Mouse (Mus musculus) layer of hippocampus, adult 9-10 months (tissue): ENCODE data around the gene Ptges2.

ENCODE experiments used
- DNase-seq: peaks from one replicate; pipeline ENCODE4 v3.0.0; 2022; ENCODE audit warnings: low spot score

Ptges2 gene

DNA sequence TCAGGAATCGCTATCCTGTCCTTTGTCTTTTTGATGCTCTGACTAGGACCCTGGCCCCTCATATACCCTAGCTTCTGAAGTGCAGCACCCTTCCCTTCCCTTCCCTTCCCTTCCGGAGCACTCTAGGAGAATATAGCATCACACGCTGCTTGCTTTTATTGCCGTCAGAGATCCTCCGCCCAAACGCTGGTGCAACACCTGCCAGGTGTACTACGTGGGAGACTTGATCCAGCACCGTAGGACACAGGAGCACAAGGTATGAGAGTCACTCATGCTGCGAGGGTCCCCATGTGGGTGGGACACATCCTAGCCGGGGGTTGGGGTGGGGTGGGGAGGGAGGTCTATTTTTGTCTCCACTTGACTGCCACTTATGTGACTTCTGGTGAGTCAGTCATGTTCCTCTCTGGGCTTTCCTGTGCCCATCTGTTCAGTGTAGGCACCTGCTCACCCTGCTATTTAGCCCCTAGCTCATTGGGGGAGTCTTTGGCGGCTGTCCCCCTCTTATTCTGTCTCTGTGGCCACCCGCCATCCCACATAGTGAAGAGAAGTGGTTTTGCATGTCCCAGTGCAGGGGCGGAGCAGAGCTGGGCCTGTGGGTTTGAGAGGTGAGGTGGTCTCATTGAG lies 20.3 kb upstream of the Ptges2 start:
- no peak for DNase-seq

DNA sequence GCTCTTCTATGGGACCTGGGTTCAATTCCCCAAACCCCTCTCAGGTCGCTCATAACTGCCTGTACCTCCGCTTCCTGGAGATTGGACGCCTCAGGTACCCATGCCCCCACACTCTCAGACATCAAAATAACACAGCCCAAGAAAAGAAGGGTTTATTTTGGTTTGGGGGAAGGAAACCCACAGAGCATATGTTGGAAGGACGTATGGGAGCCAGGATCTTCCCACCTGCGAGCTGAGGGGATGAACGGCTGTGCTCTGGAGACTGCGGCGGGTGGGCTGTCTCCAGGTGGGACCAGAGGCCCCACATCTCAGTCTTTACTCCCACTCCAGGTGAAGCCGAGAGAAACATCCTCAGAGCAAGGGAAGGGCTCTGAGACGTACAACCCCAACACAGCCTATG lies 18.7 kb upstream of the Ptges2 start:
- no peak for DNase-seq

DNA sequence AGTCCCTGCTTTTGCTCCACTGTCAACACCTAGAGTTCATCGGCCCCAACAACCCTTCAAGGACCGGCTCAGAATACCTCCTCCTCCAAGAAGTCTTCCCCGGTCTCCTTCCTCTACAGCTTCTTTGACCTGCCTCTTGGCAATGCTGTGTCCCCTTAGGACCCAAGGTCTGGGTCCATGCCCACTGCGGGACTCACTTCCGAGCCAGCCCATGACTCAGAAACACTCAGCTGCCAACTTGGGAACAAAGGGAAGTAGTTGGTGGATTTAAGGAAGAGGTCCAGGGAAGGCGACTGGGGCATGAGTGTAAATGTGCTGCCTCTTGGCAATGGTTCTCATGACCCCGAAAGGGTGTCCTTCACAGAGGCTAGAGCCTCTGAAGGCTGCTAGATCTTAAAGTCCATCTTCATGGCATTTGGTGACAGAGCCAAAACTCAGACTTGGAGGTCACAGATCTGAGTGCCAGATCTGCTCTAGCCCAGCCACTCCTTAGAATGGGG lies 15.6 kb upstream of the Ptges2 start:
- no peak for DNase-seq

DNA sequence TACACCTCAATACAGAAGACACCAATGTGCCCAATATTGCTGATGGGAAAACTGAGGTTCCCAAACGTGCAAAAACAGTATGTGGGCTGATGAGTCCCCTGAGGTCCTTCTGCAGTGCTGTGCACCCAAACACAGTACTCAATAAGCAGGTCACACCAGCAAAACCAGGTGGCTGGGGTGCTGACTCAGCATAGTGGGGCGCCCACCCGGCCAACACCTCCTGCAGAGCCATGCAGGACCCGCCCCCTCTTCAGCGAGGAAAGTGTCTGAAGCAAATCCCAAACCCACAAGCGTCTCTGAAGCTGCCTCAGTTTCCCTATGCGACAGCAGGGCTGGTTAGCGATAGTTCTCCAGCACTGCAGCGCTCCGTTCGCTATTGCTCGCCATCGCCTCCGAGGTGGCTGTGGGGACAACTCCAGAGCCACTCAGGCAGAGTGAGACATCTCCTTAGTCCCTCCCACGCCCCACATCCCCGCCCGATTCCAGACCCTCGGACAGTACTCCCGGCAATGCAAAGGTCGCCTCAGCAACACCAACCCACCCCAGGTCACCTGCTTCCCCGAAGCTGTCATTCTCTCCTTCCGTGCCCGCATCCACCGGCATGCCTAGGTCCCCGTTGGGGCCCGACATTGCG lies 14.4 kb upstream of the Ptges2 start:
- no peak for DNase-seq

DNA sequence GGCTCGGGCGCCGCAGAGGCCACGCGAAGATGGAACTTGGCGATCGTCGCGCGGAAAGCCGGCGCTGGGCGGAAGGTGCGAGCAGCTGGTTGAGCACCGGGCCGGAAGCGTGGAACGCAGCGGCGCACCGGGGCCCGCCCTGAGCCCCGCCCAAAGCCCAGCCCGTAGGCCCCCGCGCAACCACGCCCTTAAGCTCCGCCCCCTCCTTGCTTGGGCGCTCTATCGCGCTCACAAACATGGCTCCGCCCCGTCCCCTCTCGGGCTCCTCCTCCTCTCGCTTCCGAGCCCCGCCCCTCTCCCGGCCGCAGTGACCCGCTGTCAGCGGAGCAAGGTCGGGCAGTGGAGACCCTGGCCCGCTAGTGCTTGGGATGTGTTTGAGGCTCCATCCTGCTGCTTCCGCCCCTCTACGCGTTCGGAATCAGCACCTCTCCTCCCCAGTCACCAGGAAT lies 13.9 kb upstream of the Ptges2 start, which contains the start of gene 1110008P14Rik:
Gene 1110008P14Rik, minus strand, starts transcription at position 164 of the 449 bp plus-strand sequence.
- no peak for DNase-seq

DNA sequence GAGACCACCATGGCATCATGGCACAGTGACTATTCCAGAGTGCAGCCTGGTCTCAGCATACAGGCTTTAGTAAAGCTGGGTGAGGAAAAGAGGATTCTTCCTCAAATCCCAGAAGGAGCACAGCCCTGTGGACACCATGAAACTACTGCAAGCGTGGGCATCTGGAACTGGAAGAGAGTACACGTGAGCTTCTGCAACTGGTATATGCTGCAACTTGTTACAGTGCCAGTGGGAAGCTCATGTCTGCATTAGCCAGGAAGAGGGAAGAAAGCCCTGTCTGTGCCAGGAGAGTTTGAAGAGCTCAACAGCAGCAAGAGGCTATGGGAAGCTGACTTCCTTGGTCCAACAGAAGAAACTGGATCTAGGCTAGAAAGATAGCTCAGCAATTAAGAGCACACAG lies 13.0 kb upstream of the Ptges2 start:
- no peak for DNase-seq

DNA sequence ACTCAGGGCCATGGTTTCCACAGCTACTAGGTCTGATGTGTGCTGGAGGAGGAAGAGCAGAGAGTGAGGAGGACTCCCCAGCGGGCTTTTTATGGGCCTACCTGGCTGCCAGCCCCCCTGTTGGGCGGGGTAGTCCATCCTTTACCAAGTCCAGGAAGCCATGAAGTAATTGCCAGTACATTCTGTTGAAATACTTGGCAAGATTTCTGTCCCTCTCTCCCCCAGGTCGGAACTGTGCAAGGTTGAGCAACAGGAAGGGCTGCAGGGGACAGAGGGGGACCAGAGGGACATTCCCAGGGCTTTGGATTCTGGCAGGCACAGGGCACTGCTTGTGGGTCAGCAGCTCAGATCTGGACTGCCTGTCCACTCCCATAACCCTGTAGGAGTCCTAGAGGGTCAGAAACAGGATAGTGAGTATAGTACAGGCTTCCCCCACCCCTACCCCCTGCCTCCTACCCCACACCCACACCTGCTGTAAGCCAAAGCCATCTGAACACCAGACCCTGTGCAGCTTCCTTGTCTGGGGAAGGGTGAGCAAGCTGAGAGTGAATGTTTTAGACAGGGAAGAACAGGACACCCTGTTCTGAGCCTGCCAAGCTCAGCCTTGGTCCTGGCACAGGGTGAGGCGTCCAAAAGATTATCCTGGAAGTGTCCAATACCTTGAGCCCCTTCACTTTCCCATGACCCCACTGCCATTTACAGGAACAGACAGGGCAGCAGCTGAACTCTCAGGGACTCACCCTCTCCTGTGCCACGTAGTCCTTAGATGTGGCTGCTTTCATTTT lies 7.8 kb upstream of the Ptges2 start, which contains the start of gene Lcn2:
Gene Lcn2, minus strand, starts transcription at position 547 of the 785 bp plus-strand sequence.
- no peak for DNase-seq

DNA sequence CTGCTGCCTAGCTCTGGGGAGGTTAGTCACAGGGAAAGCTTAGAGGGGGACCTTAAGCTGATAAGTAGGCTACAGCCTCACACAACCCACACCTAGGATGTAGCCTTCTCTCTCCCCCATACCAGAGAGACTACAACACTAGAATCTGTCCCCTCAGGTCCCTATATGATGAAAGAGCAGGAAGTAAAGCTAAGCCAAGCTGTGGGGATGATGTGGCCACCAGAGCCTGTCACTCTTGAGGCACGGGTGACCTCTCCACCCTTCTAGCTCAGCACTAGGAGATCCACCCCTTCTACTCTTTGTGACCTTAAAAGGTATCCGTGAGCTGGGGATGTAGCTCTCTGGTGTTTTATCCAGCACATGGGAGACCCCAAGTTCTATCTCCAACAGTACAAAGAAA lies 6.5 kb upstream of the Ptges2 start:
- no peak for DNase-seq

DNA sequence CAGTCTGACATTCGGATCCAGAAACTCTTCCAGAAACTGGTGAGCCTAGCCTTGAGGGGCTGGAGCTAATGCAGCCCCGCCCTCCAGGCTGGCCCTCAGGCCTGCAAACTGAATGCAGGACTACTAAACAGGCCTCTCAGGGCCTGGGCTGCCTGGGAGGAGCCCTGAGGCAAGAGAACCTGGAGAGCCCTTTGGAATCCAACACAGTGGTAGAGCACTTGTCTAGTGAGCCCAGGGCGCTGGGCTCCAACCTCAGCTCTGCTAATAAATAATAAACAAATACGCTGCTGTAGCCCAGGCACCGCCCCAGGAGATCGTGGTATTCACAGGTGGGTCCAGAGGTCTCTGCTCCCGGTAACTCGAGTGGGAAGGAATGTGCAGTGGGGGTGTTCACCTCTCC lies 4.8 kb upstream of the Ptges2 start:
- no peak for DNase-seq

DNA sequence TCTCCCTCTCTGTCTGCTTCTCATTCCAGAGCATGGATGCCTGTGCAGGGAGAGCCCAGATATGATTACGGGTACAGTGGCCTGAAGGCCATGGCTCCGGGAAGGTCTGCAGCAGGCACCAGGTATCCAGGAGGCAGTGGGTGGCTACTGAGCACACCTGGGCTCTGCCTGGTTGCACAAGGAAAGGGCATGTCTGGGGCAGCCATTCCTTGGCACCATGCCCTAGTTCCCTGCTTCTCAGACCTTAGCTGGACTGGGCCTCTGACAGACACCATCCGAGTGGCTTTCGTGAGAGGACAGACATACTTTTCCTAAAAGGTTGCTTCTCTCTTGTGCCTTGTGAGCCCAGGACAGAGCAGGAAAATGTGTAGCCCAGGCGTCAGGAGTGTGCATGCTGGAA lies 3.6 kb upstream of the Ptges2 start:
- DNase-seq: no peak

DNA sequence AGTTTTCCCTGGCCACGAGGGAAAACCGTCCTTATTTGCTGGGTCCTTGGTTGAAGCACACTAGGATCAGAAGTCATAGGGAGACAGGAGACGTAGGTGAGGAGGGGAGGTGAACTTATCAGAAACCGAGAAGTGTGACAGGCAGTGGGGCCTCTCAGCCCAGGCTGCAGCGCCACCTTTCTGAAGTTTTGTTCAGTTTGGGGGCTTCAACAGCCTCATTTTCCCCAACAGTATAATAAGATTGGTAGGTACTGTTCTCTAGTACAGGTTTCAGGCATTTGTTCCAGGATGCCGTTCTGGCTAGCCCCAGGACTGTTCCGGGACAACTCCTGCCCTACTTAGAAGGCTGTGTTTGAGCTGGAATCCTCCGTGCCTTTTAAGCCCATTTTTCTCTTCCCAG lies 723 bp upstream of the Ptges2 start:
- DNase-seq: no peak

DNA sequence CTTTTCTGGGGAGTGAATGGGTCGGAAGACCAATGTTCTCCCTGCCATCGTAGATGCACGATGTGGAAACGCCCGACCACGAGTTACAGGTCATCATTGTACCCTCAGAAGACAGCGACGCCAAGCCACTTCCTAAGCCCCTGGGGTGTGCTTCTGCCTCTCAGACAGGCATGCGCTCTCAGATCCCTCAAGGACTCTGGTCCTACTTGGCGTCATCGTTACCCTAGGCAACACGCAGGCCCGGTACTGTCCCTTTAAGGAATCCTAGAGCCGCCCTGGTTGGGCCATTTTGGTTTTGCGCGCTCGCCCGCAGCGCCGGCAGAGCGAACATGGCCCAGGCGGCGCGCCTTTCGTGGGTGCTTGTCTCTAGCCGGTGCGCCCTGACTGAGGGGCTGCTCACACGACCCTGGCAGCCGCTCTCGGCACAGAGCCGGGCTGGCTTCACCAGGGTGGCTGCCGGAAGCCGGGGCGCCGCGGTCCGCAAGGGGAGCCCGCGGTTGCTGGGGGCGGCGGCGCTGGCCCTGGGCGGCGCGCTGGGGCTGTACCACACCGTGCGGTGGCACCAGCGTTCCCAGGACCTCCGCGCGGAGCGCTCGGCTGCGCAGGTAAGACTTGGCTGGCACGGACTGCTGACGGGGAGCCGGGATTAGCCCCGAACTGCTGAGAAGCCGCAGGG lies 388 bp downstream of the Ptges2 start:
- peak; percentile 84 for DNase-seq

DNA sequence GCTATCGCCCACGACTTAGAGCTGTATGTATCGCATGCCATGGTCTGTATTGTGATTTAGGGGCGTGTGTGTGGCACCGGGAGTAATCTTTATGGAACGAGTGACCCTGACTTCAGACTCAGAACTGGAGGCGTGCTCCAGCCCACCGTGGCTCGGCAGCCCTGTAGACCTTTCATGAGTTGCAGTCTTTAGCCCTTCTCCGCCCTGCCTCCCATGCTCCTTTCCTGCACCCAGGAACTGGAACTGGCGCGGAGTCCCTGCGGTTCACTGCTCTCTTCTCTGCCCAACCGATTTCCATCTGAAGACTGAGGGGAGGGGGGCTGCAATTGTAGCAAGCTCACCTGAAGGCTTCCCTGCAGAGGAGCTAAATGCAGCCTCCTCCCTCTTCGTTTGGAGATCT lies 999 bp downstream of the Ptges2 start:
- no peak for DNase-seq

DNA sequence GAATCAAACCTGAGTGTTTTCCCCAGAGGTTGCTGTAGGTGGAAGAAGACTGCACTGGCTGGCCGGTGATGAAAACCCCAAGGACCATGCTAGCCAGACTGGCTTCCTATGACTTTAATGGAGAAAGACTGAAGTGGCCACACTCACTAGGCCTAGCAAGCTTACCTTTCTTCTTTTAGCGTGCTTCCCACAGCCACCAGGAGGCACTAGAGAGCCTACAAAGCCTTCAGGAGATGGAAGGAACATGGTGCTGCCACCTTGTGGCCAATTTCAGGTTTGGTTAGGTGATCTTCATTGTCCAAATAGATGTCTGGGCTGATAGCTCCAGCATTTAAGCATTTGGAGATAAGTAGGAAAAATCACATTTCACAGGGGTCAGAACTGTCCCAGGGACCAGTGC lies 9.0 kb downstream of the Ptges2 start:
- peak; percentile 97 for DNase-seq

DNA sequence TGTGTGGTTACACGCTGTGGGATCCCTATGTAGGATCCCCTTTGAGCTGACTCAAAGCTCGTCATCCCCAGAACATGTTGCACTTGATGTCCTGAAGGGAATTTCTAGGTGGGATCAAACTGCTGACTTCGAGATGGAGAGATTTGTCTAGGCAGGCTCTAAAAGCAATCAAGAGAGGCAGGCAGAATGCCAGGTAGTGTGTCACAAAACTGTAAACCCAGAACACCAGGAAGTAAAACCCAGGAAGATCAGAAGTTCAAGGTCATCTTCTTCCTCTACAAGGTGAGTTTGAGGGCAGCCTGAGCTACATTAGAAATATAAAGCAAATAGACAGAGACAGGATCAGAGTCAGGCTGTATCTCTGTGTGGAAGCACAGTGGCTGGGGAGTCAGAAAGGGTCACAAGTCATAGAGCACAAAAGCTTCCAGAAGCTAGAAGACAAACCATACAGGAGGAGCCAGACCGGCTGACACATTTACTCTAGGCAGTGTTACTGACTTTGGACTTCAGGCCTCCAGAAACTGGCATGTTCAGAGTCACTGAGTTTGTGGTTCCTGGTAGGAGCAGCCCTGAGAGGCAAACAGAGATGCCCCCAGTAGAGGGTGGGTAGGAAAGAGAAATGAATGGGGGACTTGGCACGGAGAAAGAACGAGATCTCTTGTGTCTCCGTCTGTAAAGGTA lies 11.6 kb downstream of the Ptges2 start:
- no peak for DNase-seq

DNA sequence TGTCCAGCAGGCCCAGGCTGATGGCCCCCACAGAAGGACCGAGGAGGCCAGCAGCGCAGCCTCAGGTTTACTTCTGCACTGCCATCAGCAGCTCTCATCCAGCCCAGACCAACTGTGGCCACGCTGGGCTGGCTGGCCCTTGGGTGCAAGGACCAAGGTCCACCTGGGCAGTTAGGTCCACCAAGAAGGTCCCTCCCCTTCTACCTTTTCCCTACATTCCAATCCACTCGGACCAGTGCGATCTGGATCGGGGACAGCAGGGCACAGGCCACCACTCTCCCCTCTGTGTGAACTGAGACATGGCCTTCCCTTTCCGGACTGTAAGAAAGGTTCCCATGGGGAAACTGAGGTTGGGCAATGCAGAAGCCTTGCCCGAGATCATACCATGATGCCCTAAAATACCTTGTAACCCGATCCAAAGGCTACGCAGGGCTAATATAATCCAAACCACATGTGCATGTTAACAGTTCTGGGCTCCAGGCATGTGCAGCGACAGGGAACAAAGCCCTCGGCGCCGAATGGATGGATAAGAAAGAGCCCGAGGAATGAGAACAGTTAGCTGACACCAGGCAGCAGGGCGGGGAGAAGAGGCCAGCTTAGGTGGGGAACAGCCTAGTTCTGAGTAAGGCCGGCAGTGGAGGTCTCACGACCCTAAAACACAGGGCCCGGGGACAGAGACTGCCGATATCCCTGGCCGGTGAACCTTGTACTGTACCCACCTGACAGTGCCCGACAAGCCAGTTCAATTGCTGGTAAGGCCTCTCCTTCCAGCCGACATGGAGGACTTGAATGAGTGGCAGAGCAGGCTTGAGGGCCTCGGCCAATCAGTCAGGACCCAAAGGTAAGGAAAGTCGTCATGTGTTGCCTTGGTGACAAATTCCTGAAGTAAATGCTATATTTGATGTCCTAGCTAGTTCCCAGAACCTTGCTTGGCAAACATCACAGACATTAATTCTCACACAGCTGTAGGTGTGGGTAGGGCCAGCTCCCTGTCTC lies 13.0 kb downstream of the Ptges2 start:
- DNase-seq: no peak

DNA sequence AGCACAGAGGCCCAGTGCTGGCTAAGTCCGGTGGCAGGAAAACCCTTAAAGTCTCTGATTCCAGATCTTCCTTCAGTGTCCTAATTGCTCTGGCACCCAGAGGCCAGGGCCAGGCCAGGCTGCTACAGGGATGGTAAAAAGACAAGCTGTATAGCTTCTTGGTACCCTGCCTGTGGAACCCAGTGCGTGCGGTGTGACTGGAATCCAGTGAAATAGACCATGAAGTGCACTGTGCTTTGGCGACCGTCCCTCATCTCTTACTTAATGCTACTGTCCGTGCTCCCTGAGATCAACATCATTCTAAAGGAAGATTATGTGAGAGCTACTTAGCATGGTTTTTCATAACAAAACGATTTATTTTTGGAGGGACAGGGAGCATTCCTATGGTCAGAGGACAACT lies 15.7 kb downstream of the Ptges2 start:
- no peak for DNase-seq

DNA sequence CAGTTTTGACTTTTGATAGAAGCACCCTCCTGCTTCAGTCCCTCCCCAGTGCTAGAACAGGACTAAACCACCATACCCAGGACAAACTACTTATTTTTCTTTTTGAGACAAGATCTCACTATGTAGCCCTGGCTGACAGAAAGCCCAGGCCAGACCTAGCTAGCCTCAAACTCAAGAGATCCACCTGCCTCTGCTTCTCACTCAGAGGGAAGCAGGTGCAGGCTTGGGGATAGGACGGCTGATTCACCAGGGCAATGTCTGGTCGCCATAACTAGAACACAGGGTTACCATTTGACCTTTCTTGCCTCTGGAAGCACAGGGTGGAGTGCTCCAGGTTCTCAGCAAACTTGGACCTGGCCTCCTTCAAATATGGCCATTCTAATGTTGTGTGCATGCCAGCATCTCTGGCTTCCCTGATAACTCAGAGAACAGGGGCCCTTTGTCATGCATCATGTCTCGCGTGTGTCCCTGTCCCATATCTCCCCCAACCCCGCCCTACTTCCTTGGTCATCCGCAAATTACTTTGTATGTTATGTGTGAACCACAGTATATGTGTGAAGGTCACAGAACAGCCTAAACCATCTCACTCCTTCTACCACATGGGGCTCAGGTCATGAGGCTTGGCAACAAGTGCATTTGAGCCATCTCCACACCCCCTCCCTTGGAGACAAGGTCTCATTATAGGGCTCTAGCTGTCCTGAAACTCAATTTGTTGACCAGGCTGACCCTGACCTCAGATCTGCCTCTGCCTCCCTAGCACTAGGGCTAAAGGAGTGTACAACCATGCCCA lies 17.2 kb downstream of the Ptges2 start:
- no peak for DNase-seq

DNA sequence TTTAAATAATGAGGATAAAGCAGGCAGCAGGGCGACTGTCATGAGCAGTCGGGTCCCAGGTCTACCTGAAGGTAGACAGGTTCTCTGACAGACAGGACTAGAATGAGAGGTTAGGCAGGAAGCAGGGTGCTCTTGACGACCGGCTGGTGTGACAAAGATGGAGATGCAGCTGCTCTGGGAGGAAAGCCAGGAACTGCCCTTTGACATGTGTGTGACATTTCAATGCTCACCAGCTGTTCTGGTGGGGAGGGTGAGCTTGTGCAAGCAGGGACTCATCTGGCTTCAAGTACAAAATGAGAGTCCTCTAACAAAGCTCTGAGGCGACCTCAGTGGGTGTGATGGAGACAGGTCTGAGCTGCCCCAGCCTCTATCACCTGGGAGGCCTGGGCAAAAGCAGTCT lies 18.2 kb downstream of the Ptges2 start:
- DNase-seq: no peak

DNA sequence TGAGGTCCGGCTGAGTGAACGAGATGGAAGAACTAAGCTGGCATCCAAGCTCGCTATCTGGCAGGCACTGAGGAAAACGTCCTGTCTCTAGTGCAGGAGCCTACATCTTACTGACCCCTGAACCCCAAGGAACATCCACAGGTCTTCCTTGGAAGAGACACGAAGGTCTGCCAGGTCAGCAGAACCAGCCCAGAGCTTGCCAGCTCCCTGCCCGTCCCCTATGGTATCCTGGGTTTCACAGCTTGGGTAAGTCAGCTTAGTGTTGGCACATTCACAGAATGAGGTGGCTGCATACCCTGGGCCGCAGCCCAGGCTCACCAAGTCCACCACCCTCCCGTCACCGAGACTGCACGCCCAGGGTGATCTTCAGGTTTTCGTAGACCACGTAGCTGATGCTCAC lies 20.1 kb downstream of the Ptges2 start:
- no peak for DNase-seq
